Mouse (Mus musculus): ENCODE data around the gene Kcnip2. TPM values are rescaled to one million over a fixed set of nuclear protein-coding genes. Genes with fewer than 3 reads are reported as not detected.

The Kcnip2 gene
- polyA plus RNA-seq, 1 experiment from 2014 or later: 5.1 TPM

GRCm38 (mm10) chr19:45789365-45789764, 26.5 kb downstream of the Kcnip2 start:
- WGBS: 79% methylated on average over 7 of the region's 7 CpGs
- H3K4me2 ChIP-seq: no peak overlapping the region
- ATAC-seq (ENCODE audit: low FRiP score): no peak
- no peak overlapping the region for H3K4me3 ChIP-seq
- no peak overlapping the region for H3K9ac ChIP-seq
- no peaks in the 10 kb centered on the region for H3K36me3 ChIP-seq
- peaks cover 4% of the 10 kb centered on the region; the same call in 1 of the 2 replicates for H3K4me1 ChIP-seq (replicated peaks)
- no peak overlapping the region for H3K27ac ChIP-seq
- H3K27me3 ChIP-seq: no peaks in the 10 kb centered on the region
- H3K9me3 ChIP-seq: no peaks in the 10 kb centered on the region

- WGBS: 95% methylated on average over 4 of the region's 4 CpGs
- Histone ChIP-seq H3K9me3 (no peaks in the 10 kb centered on the region), H3K9ac (no peak overlapping the region), H3K4me2 (no peak overlapping the region), H3K36me3 (no peaks in the 10 kb centered on the region), H3K27ac (no peak overlapping the region), H3K27me3 (no peaks in the 10 kb centered on the region), H3K4me3 (no peak overlapping the region), H3K4me1 (replicated peaks) (peaks cover 10% of the 10 kb centered on the region)
- no peak for ATAC-seq (ENCODE audit: low FRiP score)
These were observed 27.5 kb downstream of the Kcnip2 start for GRCm38 (mm10) chr19:45788337-45788736.

GRCm38 (mm10) chr19:45787450-45787849, 28.4 kb downstream of the Kcnip2 start:
- Histone ChIP-seq H3K27me3 (no peaks in the 10 kb centered on the region), H3K27ac (no peak overlapping the region), H3K4me1 (replicated peaks) (peaks cover 6% of the 10 kb centered on the region), H3K9ac (no peak overlapping the region), H3K4me2 (no peak overlapping the region), H3K4me3 (no peak overlapping the region), H3K9me3 (no peaks in the 10 kb centered on the region), H3K36me3 (no peaks in the 10 kb centered on the region)
- no peak for ATAC-seq (ENCODE audit: low FRiP score)
- WGBS: 81% methylated on average over 3 of the region's 3 CpGs

- 75% methylated on average over 3 of the region's 3 CpGs for WGBS
These were observed 30.4 kb downstream of the Kcnip2 start for GRCm38 (mm10) chr19:45785470-45785869.

GRCm38 (mm10) chr19:45783933-45784576, 31.8 kb downstream of the Kcnip2 start:
- H3K4me2 ChIP-seq: peak overlapping the region; percentile 52
- ATAC-seq (ENCODE audit: low FRiP score): no peak
- H3K4me3 ChIP-seq: peak overlapping the region; percentile 34
- H3K9me3 ChIP-seq: no peaks in the 10 kb centered on the region
- no peaks in the 10 kb centered on the region for H3K27me3 ChIP-seq
- peak overlapping the region; percentile 4; the same call in 1 of the 2 replicates for H3K27ac ChIP-seq
- 39% methylated on average over 17 of the region's 17 CpGs for WGBS
- H3K9ac ChIP-seq: peak overlapping the region; percentile 53
- peaks cover 10% of the 10 kb centered on the region; the same call in 1 of the 2 replicates for H3K36me3 ChIP-seq
- H3K4me1 ChIP-seq (replicated peaks): peaks cover 36% of the 10 kb centered on the region

More at GRCm38 (mm10) chr19:45785470-45785869, 30.4 kb downstream of the Kcnip2 start:
- no peak for ATAC-seq (ENCODE audit: low FRiP score)
- H3K27me3 ChIP-seq: no peaks in the 10 kb centered on the region
- no peaks in the 10 kb centered on the region for H3K9me3 ChIP-seq
- H3K4me3 ChIP-seq: no peak overlapping the region
- no peak overlapping the region for H3K9ac ChIP-seq
- peaks cover 22% of the 10 kb centered on the region for H3K4me1 ChIP-seq (replicated peaks)
- no peaks in the 10 kb centered on the region for H3K36me3 ChIP-seq
- no peak overlapping the region for H3K4me2 ChIP-seq
- no peak overlapping the region for H3K27ac ChIP-seq

GRCm38 (mm10) chr19:45783181-45783932, 32.5 kb downstream of the Kcnip2 start, which contains the start of gene Mgea5:
Gene Mgea5 (minus strand): TSS chr19:45783837.
- H3K4me3 ChIP-seq: peak within 1 kb of the TSS; percentile 99
- peak within 1 kb of the TSS; percentile 82 for H3K4me2 ChIP-seq
- peak within 1 kb of the TSS; percentile 100 for H3K9ac ChIP-seq
- H3K27ac ChIP-seq: peak within 1 kb of the TSS; percentile 99
- WGBS: under 1% methylated on average over 53 of the region's 71 CpGs
- H3K27me3 ChIP-seq: no peaks in the 10 kb centered on the region
- H3K36me3 ChIP-seq: peaks cover 13% of the 10 kb centered on the region
- peak; percentile 98 for ATAC-seq (ENCODE audit: low FRiP score)
- no peaks in the 10 kb centered on the region for H3K9me3 ChIP-seq
- H3K4me1 ChIP-seq (replicated peaks): peaks cover 40% of the 10 kb centered on the region

- Histone ChIP-seq H3K4me1 (replicated peaks) (peaks cover 40% of the 10 kb centered on the region), H3K4me2 (peak overlapping the region; percentile 82), H3K27me3 (no peaks in the 10 kb centered on the region), H3K36me3 (peaks cover 22% of the 10 kb centered on the region), H3K9me3 (no peaks in the 10 kb centered on the region), H3K4me3 (peak overlapping the region; percentile 99), H3K27ac (peak overlapping the region; percentile 99), H3K9ac (peak overlapping the region; percentile 100)
- peak; percentile 43 for ATAC-seq (ENCODE audit: low FRiP score)
- under 1% methylated on average over 35 of the region's 36 CpGs for WGBS
These were observed 33.4 kb downstream of the Kcnip2 start for GRCm38 (mm10) chr19:45782315-45783001.

GRCm38 (mm10) chr19:45781676-45782075, 34.2 kb downstream of the Kcnip2 start:
- H3K36me3 ChIP-seq: peaks cover 30% of the 10 kb centered on the region
- H3K9ac ChIP-seq: peak overlapping the region; percentile 100
- peak overlapping the region; percentile 82 for H3K4me2 ChIP-seq
- H3K4me1 ChIP-seq (replicated peaks): peaks cover 40% of the 10 kb centered on the region
- H3K27ac ChIP-seq: no peak overlapping the region
- H3K9me3 ChIP-seq: no peaks in the 10 kb centered on the region
- no peaks in the 10 kb centered on the region for H3K27me3 ChIP-seq
- H3K4me3 ChIP-seq: peak overlapping the region; percentile 99
- no peak for ATAC-seq (ENCODE audit: low FRiP score)
- WGBS: 61% methylated on average over 8 of the region's 8 CpGs

- H3K36me3 ChIP-seq: peaks cover 42% of the 10 kb centered on the region
- 92% methylated on average over 13 of the region's 13 CpGs for WGBS
These were observed 35.4 kb downstream of the Kcnip2 start for GRCm38 (mm10) chr19:45780350-45780915.

GRCm38 (mm10) chr19:45775486-45775885, 40.4 kb downstream of the Kcnip2 start:
- WGBS: 89% methylated on average over 2 of the region's 2 CpGs
- no peaks in the 10 kb centered on the region for H3K9me3 ChIP-seq
- no peak overlapping the region for H3K4me3 ChIP-seq
- no peak overlapping the region for H3K27ac ChIP-seq
- H3K9ac ChIP-seq: no peak overlapping the region
- H3K27me3 ChIP-seq: no peaks in the 10 kb centered on the region
- peaks cover 90% of the 10 kb centered on the region for H3K36me3 ChIP-seq
- H3K4me1 ChIP-seq (replicated peaks): peaks cover 18% of the 10 kb centered on the region
- H3K4me2 ChIP-seq: no peak overlapping the region
- no peak for ATAC-seq (ENCODE audit: low FRiP score)

More at GRCm38 (mm10) chr19:45780350-45780915, 35.4 kb downstream of the Kcnip2 start:
- Histone ChIP-seq H3K4me3 (peak overlapping the region; percentile 99), H3K9ac (peak overlapping the region; percentile 46), H3K27me3 (no peaks in the 10 kb centered on the region), H3K4me2 (peak overlapping the region; percentile 82), H3K9me3 (no peaks in the 10 kb centered on the region), H3K4me1 (replicated peaks) (peaks cover 40% of the 10 kb centered on the region), H3K27ac (no peak overlapping the region)
- no peak for ATAC-seq (ENCODE audit: low FRiP score)

- Histone ChIP-seq H3K4me2 (no peak overlapping the region), H3K36me3 (peaks cover 96% of the 10 kb centered on the region), H3K27me3 (no peaks in the 10 kb centered on the region), H3K4me1 (replicated peaks) (no peaks in the 10 kb centered on the region), H3K9me3 (no peaks in the 10 kb centered on the region), H3K4me3 (no peak overlapping the region), H3K27ac (no peak overlapping the region), H3K9ac (no peak overlapping the region)
- 96% methylated on average over 5 of the region's 5 CpGs for WGBS
- ATAC-seq (ENCODE audit: low FRiP score): no peak
These were observed 44.4 kb downstream of the Kcnip2 start for GRCm38 (mm10) chr19:45771501-45771900.

- ATAC-seq (ENCODE audit: low FRiP score): no peak
- Histone ChIP-seq H3K9me3 (no peaks in the 10 kb centered on the region), H3K4me1 (replicated peaks) (no peaks in the 10 kb centered on the region), H3K27me3 (no peaks in the 10 kb centered on the region), H3K27ac (no peak overlapping the region), H3K36me3 (peaks cover 90% of the 10 kb centered on the region), H3K4me3 (no peak overlapping the region), H3K9ac (no peak overlapping the region), H3K4me2 (no peak overlapping the region)
- WGBS: 92% methylated on average over 3 of the region's 3 CpGs
These were observed 55.1 kb downstream of the Kcnip2 start for GRCm38 (mm10) chr19:45760810-45761209.
